Mouse (Mus musculus): Measurements from ENCODE around the gene Ndufa4.

- TF ChIP-seq CTCF (IDR thresholded peaks at IDR 0.05; ENCODE audit: low read depth): no peak
- no peak for TF ChIP-seq EP300 (IDR thresholded peaks at IDR 0.05; ENCODE audit: low read depth)
These were observed 6.4 kb downstream of the Ndufa4 start for GRCm38 (mm10) chr6:11900809-11901310.
